Mouse (Mus musculus): ENCODE results near the gene Tfrc.

Tfrc gene

GRCm38 (mm10) chr16:32608712-32609400 lies at the start of gene Tfrc:
Gene Tfrc, plus strand, starts transcription at chr16:32608920.
- DNase-seq (ENCODE audit: low read depth) = peak; percentile 56

GRCm38 (mm10) chr16:32559493-32559892 lies 49.2 kb upstream of the Tfrc start:
- no peak for DNase-seq (ENCODE audit: low read depth)

- DNase-seq (ENCODE audit: low read depth) = no peak
Measured at GRCm38 (mm10) chr16:32563056-32563793, 45.5 kb upstream of the Tfrc start.

- DNase-seq (ENCODE audit: low read depth) = no peak
Measured at GRCm38 (mm10) chr16:32567282-32567681, 41.4 kb upstream of the Tfrc start.

- no peak for DNase-seq (ENCODE audit: low read depth)
Measured at GRCm38 (mm10) chr16:32568401-32568800, 40.3 kb upstream of the Tfrc start.

DNA sequence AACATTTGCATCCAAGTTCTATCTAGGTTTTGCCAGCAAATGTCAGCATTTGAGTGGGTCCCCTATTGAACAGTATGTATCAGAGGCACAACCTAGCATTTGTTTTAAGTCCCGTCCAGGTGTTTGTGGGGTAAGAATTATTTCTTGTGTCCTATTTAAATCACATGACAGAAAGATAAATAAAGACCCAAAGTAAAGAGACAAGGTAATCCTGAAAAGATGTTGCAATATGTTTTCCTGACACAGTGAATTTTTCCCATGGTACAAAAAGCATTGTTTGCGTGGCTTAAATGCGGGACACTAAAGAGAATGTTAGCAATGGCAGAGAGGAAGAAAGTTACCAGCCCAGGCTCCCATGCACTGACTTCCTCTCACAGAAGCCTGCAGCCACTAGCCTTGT lies 38.7 kb upstream of the Tfrc start:
- no peak for DNase-seq (ENCODE audit: low read depth)

- DNase-seq (ENCODE audit: low read depth) = no peak
Measured at GRCm38 (mm10) chr16:32572528-32572927, 36.2 kb upstream of the Tfrc start.

- DNase-seq (ENCODE audit: low read depth) = no peak
Measured at GRCm38 (mm10) chr16:32586482-32586881, 22.2 kb upstream of the Tfrc start.

- DNase-seq (ENCODE audit: low read depth) = no peak
Measured at GRCm38 (mm10) chr16:32588568-32588967, 20.2 kb upstream of the Tfrc start.

GRCm38 (mm10) chr16:32591521-32591920 lies 17.2 kb upstream of the Tfrc start:
- DNase-seq (ENCODE audit: low read depth) = no peak

- no peak for DNase-seq (ENCODE audit: low read depth)
Measured at GRCm38 (mm10) chr16:32593283-32593805, 15.4 kb upstream of the Tfrc start.

DNA sequence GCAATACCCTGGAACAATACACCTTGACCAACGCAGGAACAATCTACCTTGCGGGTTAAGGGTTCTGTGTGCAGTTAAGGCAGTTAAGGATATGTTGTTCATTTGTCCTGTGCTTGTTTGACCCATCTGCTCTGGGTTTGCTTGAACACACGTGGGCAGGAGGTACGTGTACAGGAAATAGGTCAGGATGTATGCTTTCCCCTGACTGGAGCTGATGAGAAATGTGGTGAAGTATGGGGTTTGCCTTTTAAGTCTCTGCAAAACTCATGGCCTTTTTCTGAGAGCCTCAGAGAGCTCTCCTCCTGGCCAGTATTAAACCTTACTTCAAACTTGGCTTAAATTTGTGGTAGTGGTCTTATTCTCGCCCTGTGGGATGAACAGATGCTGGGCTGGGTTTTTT lies 14.8 kb upstream of the Tfrc start:
- DNase-seq (ENCODE audit: low read depth) = no peak

GRCm38 (mm10) chr16:32594701-32595100 lies 14.0 kb upstream of the Tfrc start:
- DNase-seq (ENCODE audit: low read depth) = no peak

DNA sequence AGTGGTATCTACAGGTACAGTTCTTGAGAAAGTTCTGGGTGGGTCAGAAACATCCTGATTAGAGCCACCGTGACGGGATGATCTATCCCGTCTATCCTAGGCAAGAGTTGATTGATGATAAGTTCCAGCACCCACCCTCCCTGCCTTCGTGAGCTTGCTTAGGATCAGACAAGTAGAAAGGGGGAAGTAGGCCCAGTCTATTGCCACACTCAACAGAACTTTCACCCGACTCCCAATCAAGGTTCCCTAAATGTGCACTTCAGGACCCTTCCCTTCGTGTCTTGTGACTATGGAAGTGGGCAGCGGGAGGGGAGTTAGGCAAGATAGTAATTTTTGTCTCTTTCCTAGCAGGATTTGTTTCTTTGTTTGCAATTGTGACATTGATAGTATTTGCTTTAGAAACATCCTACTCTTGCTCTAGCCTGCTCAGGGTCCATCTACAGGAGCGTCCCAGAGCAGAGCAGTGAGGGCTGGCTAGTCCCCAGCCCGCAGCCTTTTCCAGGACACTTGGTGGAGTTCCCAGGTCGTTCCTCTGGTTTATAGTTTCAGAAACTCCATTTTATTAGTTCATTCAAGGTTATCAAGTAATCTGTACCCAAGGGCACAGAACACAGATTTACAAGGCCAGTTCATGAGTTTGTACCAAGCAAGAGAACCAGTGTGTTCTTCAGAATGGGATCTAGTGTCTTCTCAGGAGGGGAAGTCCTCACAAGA lies 13.4 kb upstream of the Tfrc start:
- no peak for DNase-seq (ENCODE audit: low read depth)

DNA sequence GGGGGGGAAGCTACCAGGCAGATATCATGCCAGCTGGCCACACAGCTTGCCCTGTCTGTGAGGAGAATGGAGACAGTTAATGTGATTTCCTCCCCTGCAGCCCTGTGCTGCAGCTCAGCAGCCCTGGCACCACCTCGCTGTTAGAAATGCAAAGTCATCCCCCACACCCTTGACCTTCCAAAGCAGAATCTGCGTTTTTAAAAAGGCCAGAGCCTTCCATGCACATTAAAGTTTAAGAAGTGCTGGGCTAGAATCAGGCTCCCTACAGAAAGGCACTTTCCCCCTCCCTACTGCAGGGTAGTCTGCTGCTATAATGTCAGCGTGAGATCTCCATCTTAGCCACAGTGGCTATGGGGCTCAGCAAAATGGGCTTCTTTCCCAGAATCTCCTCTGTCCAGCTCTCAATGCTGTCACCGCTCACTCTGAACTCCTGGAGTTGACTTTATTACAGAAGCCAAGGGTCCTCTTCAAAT lies 10.8 kb upstream of the Tfrc start:
- DNase-seq (ENCODE audit: low read depth) = peak; percentile 38

DNA sequence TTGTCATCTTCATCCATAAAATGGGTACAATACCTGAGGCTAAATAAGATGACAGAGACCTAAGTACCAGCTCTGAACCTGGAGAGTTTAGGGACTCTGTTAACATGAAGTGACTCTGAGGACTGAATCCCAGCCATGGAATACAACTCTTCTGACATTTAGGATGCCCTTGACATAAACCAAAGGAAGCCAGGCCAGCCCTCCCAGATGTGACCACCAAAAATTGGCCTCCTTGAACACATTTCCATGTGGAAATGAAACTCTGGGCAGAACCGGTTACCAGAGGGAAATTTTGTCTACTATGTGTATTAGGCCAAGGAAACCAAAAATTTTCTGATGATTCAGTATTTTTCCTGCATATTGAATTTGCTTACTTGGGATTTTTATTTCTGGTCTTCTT lies 9.6 kb upstream of the Tfrc start:
- DNase-seq (ENCODE audit: low read depth) = no peak

DNA sequence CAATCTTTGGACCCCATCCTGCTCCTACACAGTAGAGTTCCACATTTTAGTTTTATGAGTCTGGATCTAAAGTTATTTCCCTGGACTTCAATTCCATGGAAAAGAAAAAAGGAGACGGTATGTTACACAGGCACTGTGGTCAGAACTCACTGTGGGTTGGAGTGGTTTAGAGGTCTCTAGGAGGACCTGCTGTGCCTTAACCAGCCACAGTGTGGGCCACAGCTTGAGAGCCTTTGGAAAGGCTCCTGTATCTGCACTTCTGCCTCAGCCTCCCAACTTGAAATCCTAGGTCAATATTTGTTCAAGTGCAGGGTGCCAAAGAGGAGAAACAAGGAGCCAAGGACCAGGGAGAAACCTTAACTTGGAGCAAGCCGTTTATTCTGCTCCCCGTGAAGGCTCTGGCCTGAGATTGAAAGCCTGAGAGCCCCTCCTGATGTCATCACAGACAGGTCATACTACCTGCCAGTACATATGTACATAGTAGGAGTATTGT lies 6.5 kb upstream of the Tfrc start:
- no peak for DNase-seq (ENCODE audit: low read depth)

DNA sequence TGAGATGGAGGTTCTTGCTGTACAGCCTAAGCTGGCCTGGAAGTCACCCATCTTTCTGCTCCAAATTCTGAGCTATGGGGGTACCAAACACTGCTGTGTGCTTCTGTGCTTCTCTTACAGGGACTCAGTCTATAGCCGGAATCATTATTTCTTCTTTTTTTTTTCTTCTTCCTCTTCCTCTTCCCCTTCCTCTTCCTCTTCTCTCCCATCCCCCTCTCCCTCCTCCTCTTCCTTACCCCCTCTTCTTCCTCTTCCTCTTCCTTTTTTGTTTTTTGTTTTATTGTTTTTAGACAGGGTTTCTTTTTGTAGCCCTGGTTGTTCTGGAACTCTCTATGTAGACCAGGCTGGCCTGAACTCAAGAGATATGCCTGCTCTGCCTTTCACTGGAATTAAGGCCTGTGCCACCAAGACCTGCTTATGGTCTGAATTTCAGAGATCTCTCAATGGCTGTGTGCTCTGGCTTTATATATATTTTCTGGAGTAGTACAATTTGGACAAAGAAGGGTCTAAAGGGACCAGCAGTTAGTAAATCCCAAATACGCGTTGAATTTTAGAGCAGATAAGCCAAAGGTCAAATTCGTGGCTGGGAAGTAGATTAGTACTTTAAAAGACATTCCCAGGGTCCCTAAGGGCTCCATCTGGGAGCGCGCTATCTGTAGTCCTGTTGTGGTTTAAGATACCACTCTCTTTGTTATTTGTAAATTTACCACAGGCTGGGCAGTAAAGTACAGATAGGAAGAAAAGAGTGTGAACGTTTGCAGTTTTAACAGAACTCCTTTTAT lies 967 bp upstream of the Tfrc start:
- no peak for DNase-seq (ENCODE audit: low read depth)

GRCm38 (mm10) chr16:32608344-32608711 lies 392 bp upstream of the Tfrc start:
- no peak for DNase-seq (ENCODE audit: low read depth)

DNA sequence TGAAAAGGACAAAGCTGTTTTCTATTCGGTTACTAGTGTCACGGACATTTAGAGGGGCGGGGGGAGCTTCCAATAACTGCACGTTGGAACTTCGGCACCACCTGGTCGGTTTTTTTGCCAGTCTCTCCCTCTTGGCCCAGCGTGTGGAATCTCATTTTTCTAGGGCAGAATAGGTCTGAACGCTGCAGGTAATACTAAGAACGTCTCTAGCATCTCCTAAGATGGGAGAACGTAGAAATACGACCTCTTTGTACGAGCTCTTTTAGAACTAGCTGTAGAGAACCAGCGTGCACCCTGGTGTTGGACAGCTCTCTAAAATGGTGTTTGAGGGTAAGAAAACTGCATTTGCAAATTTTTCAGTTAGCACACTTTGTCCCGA lies 670 bp downstream of the Tfrc start:
- peak; percentile 3 for DNase-seq (ENCODE audit: low read depth)

DNA sequence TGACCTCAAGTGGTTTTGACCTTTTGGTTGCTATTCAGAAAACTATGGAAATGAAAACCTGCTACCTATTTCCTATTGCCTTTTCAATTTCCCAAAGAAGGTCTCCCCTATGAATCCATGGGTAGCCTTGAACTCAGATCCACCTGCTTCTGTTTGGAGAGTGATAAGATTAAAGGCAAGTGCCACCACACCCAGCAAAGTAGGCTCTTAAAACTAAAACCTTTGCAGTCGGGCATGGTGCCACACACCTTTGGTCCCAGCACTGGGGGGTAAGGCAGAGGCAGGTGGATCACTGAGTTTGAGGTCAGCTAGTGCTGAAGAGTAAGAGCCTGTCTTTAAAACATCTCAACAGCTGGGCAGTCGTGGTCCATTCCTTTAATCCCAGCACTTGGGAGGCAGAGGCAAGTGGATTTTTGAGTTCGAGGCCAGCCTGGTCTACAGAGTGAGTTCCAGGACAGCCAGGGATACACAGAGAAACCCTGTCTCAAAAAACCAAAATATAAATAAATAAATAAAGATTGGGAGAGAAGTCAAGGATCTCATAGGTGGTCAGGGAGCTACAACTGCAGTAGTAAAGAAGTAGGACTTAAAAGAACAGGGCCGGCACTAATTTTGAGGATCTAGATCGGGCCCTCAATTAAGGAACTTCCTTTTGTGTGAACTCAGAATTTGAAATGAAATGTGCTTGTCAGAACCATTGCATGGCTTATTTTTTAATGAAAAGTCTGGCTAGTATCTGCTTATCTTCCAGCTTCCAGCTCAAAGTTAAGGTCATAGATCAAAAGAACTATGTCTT lies 1.9 kb downstream of the Tfrc start:
- no peak for DNase-seq (ENCODE audit: low read depth)
